Comparison of ENCODE assay signal across 15 mouse cellular contexts in genomic region chr4:94523321-94523720, GRCm38 (mm10). TPM values are rescaled to one million over a fixed set of nuclear protein-coding genes. Genes with fewer than 3 reads are reported as not detected.
DNase-seq lines count a peak whose midpoint lies in the region; ATAC-seq and TF ChIP-seq lines count a peak whose summit lies in the region.
"Had no signal": no experiment of that assay in that cellular context is flagged by ENCODE, and none has a peak within 500 bp of the region (broad histone marks: within the 10 kb centered on the region; RNA-seq: fewer than 3 reads in every experiment).

No protein-coding gene starts in this region.

- TF ChIP-seq RAD21 in MEL (IDR thresholded peaks at IDR 0.05; ENCODE audit: low read depth, low read length): peak; percentile 73

- no peak for TF ChIP-seq POLR2A in MEL (IDR thresholded peaks at IDR 0.05; ENCODE audit: control insufficient read depth in 1 of 2, insufficient read depth in 1 of 2, low read depth in 1 of 2, low read length in 2 of 2, poor library complexity in 1 of 2)

- H3K9me3 ChIP-seq in forebrain, embryonic 14.5 days (replicated peaks; ENCODE audit: control insufficient read depth, low read length): no peaks in the 10 kb centered on the region
- no peaks in the 10 kb centered on the region for H3K9me3 ChIP-seq in forebrain, embryonic 13.5 days (replicated peaks)
- no peaks in the 10 kb centered on the region for H3K9me3 ChIP-seq in MEL (replicated peaks; ENCODE audit: insufficient read depth, low read length)
- H3K9me3 ChIP-seq: liver, embryonic 15.5 days had no signal

- no peak overlapping the region for H3K27ac ChIP-seq in forebrain, embryonic 14.5 days (ENCODE audit: low read depth, low read length)
- no peak overlapping the region for H3K27ac ChIP-seq in forebrain, embryonic 13.5 days
- no peak overlapping the region for H3K27ac ChIP-seq in left cerebral cortex, adult 2 months
- H3K27ac ChIP-seq in MEL (ENCODE audit: control insufficient read depth, low read depth, low read length): no peak overlapping the region
- H3K27ac ChIP-seq: liver, embryonic 15.5 days had no signal

- H3K4me1 ChIP-seq in forebrain, embryonic 14.5 days (ENCODE audit: control insufficient read depth, insufficient read depth, low read length): no peaks in the 10 kb centered on the region
- no peaks in the 10 kb centered on the region for H3K4me1 ChIP-seq in forebrain, embryonic 13.5 days
- peaks cover 0 to 2% of the 10 kb centered on the region in 2 experiments; a peak in 1 of 4 replicates for H3K4me1 ChIP-seq in MEL (ENCODE audit: control insufficient read depth in 1 of 2, insufficient read depth in 2 of 2, low read length in 2 of 2)
- H3K4me1 ChIP-seq: liver, embryonic 15.5 days had no signal

- TF ChIP-seq EP300 in MEL (IDR thresholded peaks at IDR 0.05; ENCODE audit: low read depth in 1 of 2, low read length in 2 of 2): no peak

- DNase-seq in forebrain, embryonic 14.5 days (ENCODE audit: low spot score): peak; percentile 49
- no peak for DNase-seq in left cerebral cortex, adult 2 months (ENCODE audit: extremely low spot score in 1 of 2, low spot score in 2 of 2)
- DNase-seq in left cerebral cortex, postnatal 36 days (ENCODE audit: low spot score in 2 of 2): no peak
- peak; percentile 54 for DNase-seq in MEL (ENCODE audit: low read depth, low spot score)
- DNase-seq in thymus, postnatal 14 days: no peak
- DNase-seq in thymus, postnatal 25 days: no peak
- DNase-seq: layer of hippocampus, postnatal 36 days; right cerebral cortex, postnatal 14 days; thymus, adult 2 months had no signal

- H3K27me3 ChIP-seq in forebrain, embryonic 14.5 days (replicated peaks; ENCODE audit: control insufficient read depth, insufficient read depth, low read length): no peaks in the 10 kb centered on the region
- no peaks in the 10 kb centered on the region for H3K27me3 ChIP-seq in forebrain, embryonic 13.5 days
- no peaks in the 10 kb centered on the region for H3K27me3 ChIP-seq in MEL (ENCODE audit: control insufficient read depth in 1 of 2, insufficient read depth in 2 of 2, low read length in 2 of 2)
- H3K27me3 ChIP-seq: liver, embryonic 15.5 days had no signal

- no peaks in the 10 kb centered on the region for H3K36me3 ChIP-seq in forebrain, embryonic 14.5 days (ENCODE audit: control insufficient read depth, insufficient read depth, low read length)
- no peaks in the 10 kb centered on the region for H3K36me3 ChIP-seq in forebrain, embryonic 13.5 days (ENCODE audit: poor library complexity, severe bottlenecking)
- H3K36me3 ChIP-seq in MEL (ENCODE audit: control insufficient read depth in 1 of 2, insufficient read depth in 2 of 2, low read length in 2 of 2): peaks cover 2 to 6% of the 10 kb centered on the region in 2 experiments
- H3K36me3 ChIP-seq: liver, embryonic 15.5 days had no signal

- no peaks in the 10 kb centered on the region for H3K79me2 ChIP-seq in MEL (ENCODE audit: control insufficient read depth, insufficient read depth, low read length, poor library complexity)

- H3K9ac ChIP-seq in forebrain, embryonic 14.5 days (ENCODE audit: low read length): no peak overlapping the region
- no peak overlapping the region for H3K9ac ChIP-seq in forebrain, embryonic 13.5 days
- H3K9ac ChIP-seq in MEL (ENCODE audit: control insufficient read depth, low read depth, low read length, poor library complexity, severe bottlenecking): no peak overlapping the region
- H3K9ac ChIP-seq: liver, embryonic 15.5 days had no signal

- H3K4me3 ChIP-seq in forebrain, embryonic 14.5 days (ENCODE audit: low read depth, low read length): no peak overlapping the region
- no peak overlapping the region for H3K4me3 ChIP-seq in forebrain, embryonic 13.5 days
- H3K4me3 ChIP-seq in left cerebral cortex, adult 2 months: no peak overlapping the region
- H3K4me3 ChIP-seq in MEL (ENCODE audit: control insufficient read depth in 1 of 2, insufficient read depth in 1 of 2, low read depth in 2 of 2, low read length in 2 of 2): no peak overlapping the region
- H3K4me3 ChIP-seq: liver, embryonic 15.5 days had no signal

- intact Hi-C loops in left cerebral cortex, adult 2 months (cut with DNase I): loop anchor here (5.0 to 10.0 kb wide), 2 partner anchors 409 to 1166 kb away; no protein-coding TSS in a partner anchor
- intact Hi-C loops in left cerebral cortex, postnatal 36 days (cut with DNase I): no loop called here

- no peak for ATAC-seq in forebrain, embryonic 14.5 days
- no peak for ATAC-seq in forebrain, embryonic 13.5 days
- 0 out of 2 replicates have a peak, but pooled peaks have one; percentile 59 for ATAC-seq in megakaryocyte-erythroid progenitor cell, adult 5-6 weeks (replicated peaks; ENCODE audit: low FRiP score, low TSS enrichment, poor library complexity, severe bottlenecking)
- ATAC-seq: inflammation-experienced regulatory T-cells, adult 6 months had no signal

- TF ChIP-seq CTCF in left cerebral cortex, adult 2 months (IDR thresholded peaks at IDR 0.05): peak; percentile 60
- peak in 1 of 3 experiments; percentile 63; a peak in 2 of 6 replicates for TF ChIP-seq CTCF in MEL (IDR thresholded peaks at IDR 0.05 in 2 of 3, conservative IDR thresholded peaks at IDR 0.05 in 1 of 3; ENCODE audit: control insufficient read depth in 1 of 3, insufficient read depth in 1 of 3, low read depth in 2 of 3, low read length in 3 of 3, poor library complexity in 1 of 3, severe bottlenecking in 1 of 3)

- no peak overlapping the region for H3K4me2 ChIP-seq in forebrain, embryonic 14.5 days (ENCODE audit: low read length)
- H3K4me2 ChIP-seq in forebrain, embryonic 13.5 days: no peak overlapping the region
- H3K4me2 ChIP-seq: liver, embryonic 15.5 days had no signal

TF ChIP-seq in MEL, 35 proteins besides CTCF, POLR2A, EP300 and RAD21:
- no peak for TF ChIP-seq MXI1 (IDR thresholded peaks at IDR 0.05; ENCODE audit: low read depth, low read length)
- TF ChIP-seq SMC3 (IDR thresholded peaks at IDR 0.05; ENCODE audit: low read depth, low read length): peak; percentile 56
- TF ChIP-seq ZNF384 (IDR thresholded peaks at IDR 0.05; ENCODE audit: low read depth, low read length): peak; percentile 80

RNA-seq across cellular contexts. Expression of gene Gm10306, which starts 33.0 kb away (rescaled TPM):
- 0.49 and 0.94 TPM in 2 replicates for polyA plus RNA-seq in forebrain, embryonic 14.5 days (2014; fragmentation: Nextera tagmentation; extraction: Ambion mirVana)
- polyA plus RNA-seq in forebrain, embryonic 13.5 days (2015; fragmentation: Nextera tagmentation; extraction: Ambion mirVana): 0.93 TPM in 1 of 2 replicates, not detected in the other
- total RNA-seq in left cerebral cortex, adult 2 months (2021): not detected
- total RNA-seq in left cerebral cortex, postnatal 36 days (2021): under 1 TPM in 1 of 2 experiments, not detected in 1; 0.67 TPM
- 0.85 and 1.0 TPM in 2 replicates for total RNA-seq in MEL (2012; rRNA removed)
- not detected for polyA plus RNA-seq in MEL (2012; ENCODE audit: insufficient read depth in 1 of 2, insufficient read length in 2 of 2, low read depth in 1 of 2, low replicate concordance in 2 of 2, missing spikeins in 1 of 2)
- total RNA-seq in megakaryocyte-erythroid progenitor cell, adult 5-6 weeks (2014; fragmentation: Nextera tagmentation): not detected in 2 replicates
- not detected in 2 replicates for total RNA-seq in megakaryocyte-erythroid progenitor cell, adult 5-6 weeks (2017)
- total RNA-seq: ES-E14; gastrocnemius, postnatal 4 days; layer of hippocampus, postnatal 36 days had no signal
- polyA plus RNA-seq: inflammation-experienced regulatory T-cells, adult 6 months; liver, embryonic 15.5 days; thymus, adult 2 months had no signal

RNA-seq across cellular contexts. Expression of gene Caap1, which starts 33.3 kb away (rescaled TPM):
- polyA plus RNA-seq in forebrain, embryonic 14.5 days (2014; fragmentation: Nextera tagmentation; extraction: Ambion mirVana): 22.8 and 23.0 TPM in 2 replicates
- polyA plus RNA-seq in forebrain, embryonic 13.5 days (2015; fragmentation: Nextera tagmentation; extraction: Ambion mirVana): 27.3 and 27.7 TPM in 2 replicates
- 10 to 100 TPM in 1 of 2 experiments, 1 to 10 TPM in 1; 9.8 to 11.5 TPM for total RNA-seq in left cerebral cortex, adult 2 months (2021)
- 10 to 100 TPM in 1 of 2 experiments, 1 to 10 TPM in 1; 8.8 to 11.0 TPM for total RNA-seq in left cerebral cortex, postnatal 36 days (2021)
- 12.8 and 13.0 TPM in 2 replicates for total RNA-seq in MEL (2012; rRNA removed)
- polyA plus RNA-seq in MEL (2012; ENCODE audit: insufficient read depth in 1 of 2, insufficient read length in 2 of 2, low read depth in 1 of 2, low replicate concordance in 2 of 2, missing spikeins in 1 of 2): 10 to 100 TPM in 1 of 2 experiments, not detected in 1; 13.9 TPM
- 15.3 and 23.8 TPM in 2 replicates for total RNA-seq in megakaryocyte-erythroid progenitor cell, adult 5-6 weeks (2014; fragmentation: Nextera tagmentation)
- 29.9 and 34.4 TPM in 2 replicates for total RNA-seq in megakaryocyte-erythroid progenitor cell, adult 5-6 weeks (2017)

Comparison
In these comparisons a context has a peak if more than half of its experiments do, and no peak if none do; other contexts are left out.
1. DNase-seq: peak in forebrain, embryonic 14.5 days (single experiment) and MEL (single experiment); none in left cerebral cortex, adult 2 months (0 of 2), left cerebral cortex, postnatal 36 days (0 of 2), thymus, postnatal 14 days (single experiment) and thymus, postnatal 25 days (single experiment).